Mouse (Mus musculus): ENCODE results near the gene Ppm1e.

DNA sequence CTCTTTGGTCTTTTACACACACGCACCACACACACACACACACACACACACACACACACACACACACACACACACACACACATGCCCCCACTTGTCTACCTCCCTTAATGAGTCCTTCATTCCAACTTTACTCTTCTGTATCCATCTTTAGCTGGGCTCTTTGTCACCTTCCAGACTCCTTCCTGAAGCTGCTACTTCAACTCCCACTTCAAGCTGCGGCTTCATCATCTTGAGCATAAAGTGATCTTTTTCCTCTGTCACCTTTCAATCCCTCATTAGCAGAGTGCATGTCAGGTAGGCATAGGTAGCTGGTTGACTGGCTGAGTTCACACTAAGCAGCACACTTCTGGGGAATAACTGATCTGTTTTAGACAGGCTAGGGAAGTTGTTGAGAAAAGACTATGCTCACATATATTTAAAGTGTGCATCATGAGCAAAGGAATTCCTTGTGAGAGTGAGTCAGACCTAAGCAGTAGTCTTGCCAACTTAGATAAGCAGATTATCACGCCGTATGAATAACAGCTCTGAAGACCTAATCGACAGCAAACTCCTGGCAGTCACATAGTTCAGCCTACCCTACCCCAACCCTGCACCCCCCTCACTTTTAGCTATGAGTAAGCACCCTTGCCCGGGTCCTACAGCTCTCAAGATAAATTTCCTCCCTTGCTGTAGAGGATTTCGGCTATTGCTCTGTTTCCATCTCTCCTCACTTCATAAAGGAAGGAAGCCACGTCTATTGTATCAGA is 49.3 kb downstream of the Ppm1e start:
- no peak for TF ChIP-seq CTCF (IDR thresholded peaks at IDR 0.05; ENCODE audit: low read depth)
- 0 out of 2 replicates have a peak, but pooled peaks have one; percentile 27 for TF ChIP-seq EP300 (IDR thresholded peaks at IDR 0.05; ENCODE audit: low read depth)

Measured in heart, postnatal 0 days (tissue).